Mouse (Mus musculus) mouse trophoblast stem cell (cell line): ENCODE measurements around the gene Hps4.

ENCODE experiments used
- in situ Hi-C, 2 experiments: fragments of 300-500 bp; cut with MseI, MboI; formaldehyde crosslinking; loops; 2 replicates in 1 of 2; 3 replicates in 1 of 2; pipeline ENCODE4 v1.15.1; 2025

Gene Hps4

DNA sequence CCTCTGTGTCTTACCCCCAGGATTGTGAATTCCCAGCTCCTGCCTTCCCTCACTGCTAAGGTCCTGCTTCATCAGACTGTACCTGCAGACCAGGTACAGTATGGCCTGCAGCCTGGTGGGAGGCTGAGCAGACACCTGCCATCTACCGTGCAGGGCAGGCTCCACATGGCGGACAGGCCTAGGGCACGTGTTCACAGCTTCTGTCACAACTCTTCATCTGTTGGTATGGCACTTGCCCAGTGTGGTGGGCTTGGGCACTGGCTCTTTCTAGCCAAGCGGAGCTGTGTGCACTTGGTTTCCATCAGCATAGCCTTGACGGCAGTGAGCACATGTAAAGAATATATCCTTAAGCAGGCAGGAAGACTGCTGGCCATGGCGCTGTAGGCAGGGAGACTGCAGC, 24.0 kb downstream of the Hps4 start:
- in situ Hi-C loops, result no loop called here

DNA sequence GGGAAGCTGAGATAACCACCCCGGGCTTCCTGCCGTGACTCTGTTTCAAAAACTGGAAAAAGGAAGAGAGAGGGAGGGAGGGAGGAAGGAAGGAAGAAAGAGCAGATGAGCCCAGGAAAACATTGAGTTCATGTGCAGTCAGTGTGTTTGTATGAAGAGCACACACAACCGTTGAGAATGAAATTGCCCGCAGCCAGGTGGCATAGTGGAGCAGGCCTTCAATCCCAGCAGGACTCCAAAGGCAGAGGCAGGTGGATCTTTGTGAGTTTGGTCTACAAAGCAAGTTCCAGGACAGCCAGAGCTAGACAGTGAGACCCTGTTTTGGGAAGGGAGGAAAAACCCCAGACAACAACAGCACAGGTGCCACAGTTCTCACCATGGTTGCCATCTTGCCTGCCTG, 24.5 kb downstream of the Hps4 start:
- in situ Hi-C loops, result no loop called here

DNA sequence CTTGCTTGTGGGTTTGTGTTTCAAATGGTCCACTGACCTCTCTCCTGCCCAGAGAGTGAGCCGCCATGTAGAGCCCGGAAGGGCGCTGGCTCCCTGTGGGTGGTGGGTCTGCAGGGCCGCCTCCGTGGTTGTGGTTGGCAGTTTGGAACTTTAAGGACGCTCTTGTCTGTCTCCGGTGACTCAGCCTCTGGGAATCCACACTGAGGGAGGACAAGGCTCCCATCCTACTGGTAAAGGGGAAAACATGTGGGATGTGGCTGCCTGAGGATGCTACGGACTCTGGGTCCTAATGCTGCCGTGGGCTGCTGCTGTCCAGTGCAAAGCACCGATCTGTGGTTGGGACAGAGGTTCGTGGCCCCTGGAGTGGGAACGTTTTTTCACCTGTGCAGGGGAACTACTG, 25.0 kb downstream of the Hps4 start:
- in situ Hi-C loops, result no loop called here

DNA sequence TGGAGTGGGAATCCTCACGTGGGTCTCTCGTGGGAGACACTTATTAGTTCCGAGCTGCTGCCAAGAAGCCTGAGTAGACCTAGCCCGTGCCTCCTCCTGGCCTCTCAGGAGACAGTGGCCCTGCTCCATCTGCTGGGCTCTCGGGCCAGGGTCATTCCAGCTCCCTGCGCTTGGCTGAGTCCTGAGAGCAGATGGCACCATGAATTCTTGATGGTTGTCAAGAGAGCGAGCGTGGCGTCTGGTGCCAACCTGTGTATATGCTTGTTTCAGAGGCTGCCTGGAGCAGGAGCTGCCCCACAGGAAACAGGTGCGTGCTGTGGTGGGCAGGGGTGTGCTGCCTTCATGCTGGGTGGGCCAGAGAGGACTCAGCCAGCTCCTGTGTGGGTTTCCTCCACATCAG, 25.8 kb downstream of the Hps4 start:
- in situ Hi-C loops, result no loop called here

DNA sequence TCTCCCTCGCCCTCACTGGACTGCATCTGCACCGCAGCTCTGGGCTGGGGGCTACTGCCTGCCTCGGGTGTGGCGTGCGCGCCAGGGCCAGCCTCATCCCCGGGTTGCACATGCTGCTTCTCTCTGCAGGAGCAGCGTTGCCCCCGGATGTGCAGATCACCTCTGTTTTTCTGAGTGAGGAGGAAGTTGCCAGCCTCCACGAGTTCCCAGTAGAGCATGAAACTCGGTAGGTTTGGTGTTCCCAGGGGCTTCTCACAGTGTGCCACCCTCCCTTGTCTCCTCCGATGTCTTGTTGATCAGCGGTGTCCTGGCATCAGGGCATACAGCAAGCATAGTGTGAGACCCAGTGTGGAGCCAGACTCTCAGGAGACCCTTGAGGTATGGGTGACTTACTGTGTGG, 26.4 kb downstream of the Hps4 start:
- in situ Hi-C loops, result no loop called here

DNA sequence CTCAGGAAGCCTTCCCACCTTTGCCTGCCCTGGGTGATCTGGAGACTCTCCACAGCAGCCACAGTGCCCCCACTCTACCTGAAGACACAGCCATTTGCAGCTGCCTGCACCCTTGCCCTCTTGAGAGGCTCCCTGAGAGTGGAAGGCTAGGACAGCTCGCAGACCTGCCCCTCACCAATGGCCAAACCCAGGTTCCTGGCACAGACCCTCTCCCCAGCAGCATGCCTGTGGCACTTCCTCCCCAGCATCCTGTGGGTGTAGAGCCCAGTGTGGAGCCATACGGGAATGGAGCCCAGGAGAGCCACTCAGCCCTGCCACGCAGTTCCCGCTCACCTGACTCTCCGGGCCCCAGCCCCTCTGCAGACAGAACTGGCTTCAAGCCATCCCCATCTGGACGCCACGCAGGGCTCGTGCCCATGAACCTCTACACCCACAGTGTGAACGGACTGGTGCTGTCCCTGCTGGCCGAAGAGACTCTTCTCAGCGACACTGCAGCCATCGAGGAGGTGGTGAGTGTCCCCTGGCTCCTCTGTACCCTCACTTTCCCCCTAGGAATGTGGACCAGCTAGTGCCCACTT, 27.4 kb downstream of the Hps4 start:
- in situ Hi-C loops, result no loop called here

DNA sequence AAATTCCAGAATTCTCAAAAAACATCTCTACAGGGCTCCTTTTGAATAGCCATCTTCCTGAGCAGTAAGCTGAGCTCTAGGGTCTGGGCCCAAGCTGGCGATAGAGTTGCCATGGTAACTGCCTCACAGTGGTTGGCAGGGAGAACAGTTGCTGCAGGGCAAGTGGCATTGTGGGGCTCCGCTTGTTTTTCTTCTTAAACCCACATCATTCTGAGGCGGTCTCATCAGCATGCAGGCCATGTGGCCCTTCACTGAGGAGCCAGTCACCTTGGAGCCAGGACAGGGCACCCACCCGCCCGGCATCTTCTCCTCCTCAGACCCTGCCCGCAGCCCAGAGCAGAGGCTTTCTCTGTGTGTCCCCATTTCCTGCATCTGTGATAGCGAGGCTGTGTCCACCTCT, 29.1 kb downstream of the Hps4 start:
- in situ Hi-C loops, result no loop called here

DNA sequence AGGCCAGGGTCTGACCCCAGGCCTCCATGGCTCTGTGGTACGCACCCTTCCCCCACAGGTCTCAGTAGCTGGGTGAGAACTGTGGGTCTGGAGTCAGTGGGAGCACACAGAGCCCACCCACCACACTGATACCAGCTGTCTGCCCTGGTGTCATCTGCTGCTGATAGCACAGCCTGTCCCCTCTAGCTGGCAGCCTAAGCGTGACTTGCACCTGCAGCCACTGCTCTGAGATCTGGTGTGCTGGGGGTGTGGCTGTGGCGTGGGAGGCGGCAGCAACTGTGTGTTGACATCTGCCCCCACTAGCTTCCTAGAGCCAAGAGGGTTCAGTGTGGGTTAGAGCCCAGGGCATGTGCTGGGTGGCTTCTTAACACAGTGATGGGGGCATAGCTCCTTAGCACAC, 33.2 kb downstream of the Hps4 start:
- in situ Hi-C loops, result no loop called here

DNA sequence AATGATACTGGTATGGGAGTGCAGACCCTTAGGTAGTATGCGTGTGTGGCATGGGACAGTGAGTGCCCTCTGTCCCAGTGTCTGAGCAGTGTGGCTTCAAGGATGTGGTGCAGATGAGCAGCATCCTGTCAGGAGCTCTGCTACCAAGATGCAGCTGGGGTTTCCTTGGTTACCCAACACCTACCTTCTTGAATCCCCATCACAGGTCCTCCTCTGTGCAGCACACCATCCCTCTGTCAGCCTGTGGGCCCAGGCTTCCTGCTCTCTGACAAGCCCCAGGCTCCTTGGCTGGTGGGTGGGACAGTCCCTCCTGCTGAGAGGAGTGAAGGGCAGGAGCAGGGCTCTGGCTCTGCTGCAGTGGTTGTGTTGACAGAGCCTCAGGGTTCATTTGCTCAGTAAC, 34.5 kb downstream of the Hps4 start:
- in situ Hi-C loops, result no loop called here

DNA sequence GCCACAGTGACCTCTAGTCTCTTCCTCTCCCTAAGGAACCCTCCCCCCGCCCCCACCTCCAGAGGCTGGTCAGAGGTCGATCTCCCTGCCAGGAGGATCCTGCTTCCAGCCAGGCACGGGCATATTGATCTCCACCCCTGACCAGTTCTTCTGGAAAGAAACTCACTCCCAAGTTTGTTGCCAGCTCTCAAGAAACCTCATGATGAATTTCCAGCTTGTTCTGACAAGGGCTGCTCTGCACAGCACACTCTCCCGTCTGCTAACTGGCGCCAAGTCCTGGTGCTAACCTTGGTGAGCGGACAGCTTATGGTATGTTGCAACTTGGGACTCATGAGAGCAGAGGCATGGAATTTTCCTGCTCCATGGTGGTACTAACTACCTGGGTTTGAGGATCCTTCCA, 35.8 kb downstream of the Hps4 start:
- in situ Hi-C loops, result no loop called here

DNA sequence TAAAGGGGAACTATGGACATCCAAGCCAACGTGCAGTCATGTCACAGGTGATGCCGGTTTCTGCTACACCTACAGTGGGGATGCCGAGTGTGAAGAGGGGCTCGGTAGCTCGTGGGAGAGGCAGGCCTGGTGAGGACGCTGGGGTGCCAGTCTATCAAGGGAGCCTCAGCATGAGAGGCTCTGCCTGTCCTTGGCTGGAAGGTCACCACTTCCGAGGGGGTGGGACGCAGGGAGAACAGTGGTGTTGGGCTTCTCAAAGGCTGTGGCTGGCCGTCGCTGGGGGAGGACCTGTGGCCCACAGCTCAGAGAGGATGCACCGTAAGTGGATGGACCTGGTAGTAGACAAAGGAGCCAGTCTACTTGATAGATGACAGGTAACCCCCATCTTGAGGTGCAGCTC, 38.3 kb downstream of the Hps4 start:
- in situ Hi-C loops, result no loop called here

DNA sequence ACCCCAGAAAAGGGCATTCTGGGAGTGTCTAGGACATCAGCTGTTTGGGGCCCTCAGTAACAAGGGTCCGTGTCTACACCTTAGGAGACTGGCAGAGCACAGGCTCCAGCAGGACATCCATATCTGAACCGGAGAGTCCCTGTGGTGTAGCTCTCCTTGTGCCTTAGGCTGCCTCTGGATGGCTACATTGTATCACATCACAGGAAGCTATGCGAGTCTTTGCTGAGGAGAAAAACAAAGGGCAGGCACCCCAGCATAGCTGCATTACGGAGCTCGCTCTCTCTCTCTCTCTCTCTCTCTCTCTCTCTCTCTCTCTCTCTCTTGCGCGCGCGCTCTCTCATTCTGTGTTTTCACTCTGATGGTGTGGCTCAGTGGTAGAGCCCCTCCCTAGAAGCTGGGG, 39.2 kb downstream of the Hps4 start:
- in situ Hi-C loops, result no loop called here

DNA sequence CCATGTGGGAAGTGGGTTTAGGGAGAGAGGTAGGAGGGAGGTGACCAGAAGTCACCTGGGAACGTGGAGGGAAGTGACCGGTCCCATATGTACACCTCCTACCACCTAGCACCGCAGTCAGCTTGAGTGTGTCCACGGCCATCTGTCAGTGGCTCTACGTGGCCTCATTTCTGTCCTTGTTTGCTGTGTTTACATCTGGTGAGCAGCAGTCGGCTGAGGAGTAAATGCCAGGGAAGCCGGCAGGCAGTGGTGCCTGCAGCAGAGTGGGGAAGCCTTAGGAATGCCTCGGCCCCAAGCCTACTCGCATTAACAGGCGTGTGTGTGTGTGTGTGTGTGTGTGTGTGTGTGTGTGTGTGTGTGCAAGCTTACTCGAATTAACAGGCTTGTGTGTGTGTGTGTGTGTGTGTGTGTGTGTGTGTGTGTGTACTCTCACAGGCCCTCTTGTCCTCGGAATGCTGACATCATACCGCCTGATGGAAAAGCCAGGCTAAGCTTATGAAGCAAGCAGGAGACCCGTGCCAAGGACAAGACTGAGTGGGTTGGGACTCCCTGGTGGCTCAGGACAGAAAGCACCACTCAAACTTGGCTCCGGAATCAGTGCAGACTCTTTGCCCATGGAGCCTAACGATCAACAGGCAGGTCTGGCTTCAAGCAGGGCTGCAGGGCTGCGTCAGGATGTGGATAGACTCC, 39.9 kb downstream of the Hps4 start:
- in situ Hi-C loops, result no loop called here

DNA sequence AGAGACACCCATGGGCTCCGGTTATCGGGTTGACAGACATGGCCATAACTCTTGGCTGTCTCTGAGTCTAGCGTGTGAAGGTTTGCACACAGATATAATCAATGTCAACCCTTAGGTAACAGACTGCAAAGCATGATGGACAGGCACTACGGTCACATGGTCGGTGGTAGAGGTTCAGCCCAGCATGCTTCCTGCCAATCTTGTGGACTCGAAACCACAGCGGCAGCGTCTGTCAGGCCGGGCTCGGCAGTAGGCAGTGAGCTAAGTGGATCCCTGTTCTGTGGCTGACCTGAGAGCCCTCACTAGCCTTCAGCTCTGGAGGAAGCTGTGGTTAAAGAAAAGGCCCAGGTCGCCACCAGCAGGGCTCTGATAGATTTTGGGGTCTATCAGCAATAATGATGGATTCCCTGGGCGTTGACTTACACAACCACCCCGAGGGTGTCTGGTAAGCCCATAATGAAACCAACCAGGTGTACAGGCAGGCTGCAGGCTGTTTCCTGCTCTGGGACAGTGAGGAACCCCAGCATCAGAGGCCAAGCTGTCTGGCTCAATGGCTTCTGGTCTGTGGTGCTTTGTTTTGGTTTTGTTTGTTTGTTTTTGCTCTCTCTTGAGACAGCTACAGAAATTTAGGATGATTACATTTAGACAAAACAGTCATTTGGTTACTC, 42.1 kb downstream of the Hps4 start:
- in situ Hi-C loops, result no loop called here

DNA sequence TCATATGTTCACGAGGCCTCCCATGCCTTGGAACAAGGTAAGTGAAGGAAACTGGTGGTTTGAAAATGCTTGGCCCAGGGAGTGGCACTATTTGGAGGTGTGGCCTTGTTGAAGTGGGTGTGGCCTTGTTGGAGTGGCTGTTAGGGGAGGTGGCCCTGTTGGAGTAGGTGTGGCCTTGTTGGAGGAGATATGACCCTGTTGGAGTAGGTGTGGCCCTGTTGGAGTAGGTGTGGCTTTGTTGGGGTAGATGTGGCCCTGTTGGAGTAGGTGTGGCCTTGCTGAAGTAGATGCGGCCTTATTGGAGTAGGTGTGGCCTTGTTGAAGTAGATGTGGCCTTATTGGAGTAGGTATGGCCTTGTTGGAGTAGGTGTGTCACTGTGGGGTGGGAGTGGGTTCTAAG, 43.1 kb downstream of the Hps4 start:
- in situ Hi-C loops, result no loop called here

DNA sequence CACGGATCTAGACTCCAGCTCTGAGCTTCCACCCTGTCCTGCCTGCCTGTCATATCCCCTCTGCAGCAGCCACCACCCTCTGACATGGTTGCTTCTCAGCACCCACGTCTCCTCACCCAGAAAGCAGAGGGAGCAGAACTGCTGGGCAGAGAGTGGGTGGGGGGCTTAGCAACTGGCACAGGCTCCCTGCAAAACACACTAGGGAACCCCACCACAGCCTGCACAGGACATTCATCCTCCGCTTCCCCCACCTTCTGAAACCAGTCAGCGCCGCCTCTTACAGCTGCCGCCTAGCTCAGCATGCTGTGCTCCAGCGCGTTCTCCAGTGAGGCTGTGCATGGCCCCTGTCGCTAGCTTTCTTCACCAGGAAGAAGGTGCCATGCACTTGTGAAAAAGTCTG, 46.5 kb downstream of the Hps4 start:
- in situ Hi-C loops, result no loop called here

DNA sequence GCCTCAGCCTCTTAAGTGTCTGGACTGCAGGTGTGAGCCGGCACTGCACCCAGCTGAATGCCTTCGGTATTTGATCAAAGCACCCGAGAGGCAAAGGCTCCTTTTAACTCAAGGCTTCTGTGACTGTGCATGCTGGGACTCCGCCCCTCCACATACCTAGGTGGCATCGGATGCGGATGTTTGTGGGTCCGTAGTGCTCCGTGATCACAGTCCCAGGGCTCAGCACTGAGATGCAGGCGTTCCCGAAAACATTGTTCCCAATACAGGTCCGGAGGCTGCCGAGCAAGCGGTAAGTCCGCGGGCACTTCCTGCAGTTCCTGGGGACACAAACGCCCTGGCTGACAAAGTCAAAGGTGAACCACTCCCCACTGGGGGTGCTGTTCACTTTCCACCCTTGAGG, 48.1 kb downstream of the Hps4 start:
- in situ Hi-C loops, result no loop called here

DNA sequence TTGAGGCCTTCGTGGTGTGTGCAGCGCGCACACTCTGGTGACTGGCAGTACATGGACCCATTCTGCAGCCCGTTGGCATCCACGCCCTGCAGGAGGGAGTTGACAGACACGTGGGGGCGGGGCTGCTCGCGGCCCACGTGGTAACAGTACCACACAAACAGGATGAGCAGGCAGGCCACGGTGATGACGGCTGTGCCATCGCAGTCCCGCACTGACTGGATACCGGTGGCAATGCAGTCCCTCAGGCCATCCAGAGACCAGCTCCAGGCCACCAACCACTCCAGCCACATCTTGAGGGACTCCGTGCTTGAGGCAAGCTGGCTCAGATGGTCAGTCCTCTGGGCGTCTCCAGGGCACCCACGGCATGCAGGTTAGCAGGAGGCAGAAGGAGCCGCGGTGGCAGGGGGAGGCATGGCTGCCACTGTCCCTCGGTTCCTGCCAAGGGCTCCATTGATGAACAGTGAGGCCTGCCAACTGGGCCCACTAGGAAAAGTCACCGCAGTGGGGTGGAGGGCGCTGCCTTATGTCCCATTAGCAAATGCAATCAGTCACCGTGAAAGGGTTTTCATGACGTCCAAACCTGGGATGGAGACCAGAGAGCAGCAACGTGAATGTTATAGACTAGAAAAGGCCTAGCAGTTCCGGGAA, 48.9 kb downstream of the Hps4 start:
- in situ Hi-C loops, result no loop called here

DNA sequence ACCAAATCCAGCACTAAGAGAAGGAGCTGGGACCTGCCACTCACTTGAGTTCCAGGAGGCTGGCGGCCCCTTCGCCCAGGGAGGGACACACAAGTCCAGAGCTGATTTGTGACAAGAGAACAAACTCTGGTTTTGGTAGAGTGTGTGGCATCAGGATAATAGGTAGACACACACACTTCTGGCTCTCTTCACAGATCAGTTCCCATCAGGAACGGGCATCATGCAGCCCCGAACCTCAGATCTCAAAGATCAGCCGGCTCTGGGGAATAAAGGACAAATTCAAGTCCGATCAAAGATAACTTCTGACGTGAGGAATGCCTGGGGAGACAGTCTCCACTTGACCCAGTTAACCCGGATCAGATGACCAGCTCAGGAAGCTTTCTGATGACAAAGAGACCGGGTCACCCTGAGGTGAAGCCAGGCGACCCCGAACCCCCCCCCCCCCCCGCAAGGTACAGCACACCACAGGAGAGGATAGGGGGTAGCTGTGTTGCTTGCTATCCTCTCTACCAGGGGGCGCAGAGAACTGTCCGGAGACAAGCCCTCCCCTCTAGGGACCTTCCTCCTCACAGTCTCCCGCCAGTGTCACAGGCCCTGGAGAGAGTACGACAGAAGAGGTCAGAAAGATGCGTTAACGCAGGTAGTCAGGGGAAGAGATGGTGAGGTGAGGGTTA, 51.0 kb downstream of the Hps4 start:
- in situ Hi-C loops, result no loop called here

DNA sequence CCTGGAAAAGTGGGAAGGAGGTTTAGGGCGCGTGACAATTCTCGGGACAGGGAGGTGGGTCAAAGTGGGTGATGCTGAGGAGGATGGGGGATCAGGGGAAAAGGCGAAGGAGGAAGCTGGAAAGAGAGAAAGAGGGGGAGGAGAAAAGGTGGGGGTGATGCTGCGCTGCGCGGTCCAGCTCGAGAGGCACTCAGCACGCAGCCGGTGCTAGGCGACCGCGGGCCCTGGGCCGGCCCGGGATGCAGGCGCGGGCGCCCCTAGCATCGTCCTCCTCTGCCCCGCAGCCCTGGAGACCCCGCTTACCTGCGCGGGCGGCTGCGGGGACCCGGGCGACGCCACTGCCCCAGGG, 51.5 kb downstream of the Hps4 start:
- in situ Hi-C loops, result no loop called here

DNA sequence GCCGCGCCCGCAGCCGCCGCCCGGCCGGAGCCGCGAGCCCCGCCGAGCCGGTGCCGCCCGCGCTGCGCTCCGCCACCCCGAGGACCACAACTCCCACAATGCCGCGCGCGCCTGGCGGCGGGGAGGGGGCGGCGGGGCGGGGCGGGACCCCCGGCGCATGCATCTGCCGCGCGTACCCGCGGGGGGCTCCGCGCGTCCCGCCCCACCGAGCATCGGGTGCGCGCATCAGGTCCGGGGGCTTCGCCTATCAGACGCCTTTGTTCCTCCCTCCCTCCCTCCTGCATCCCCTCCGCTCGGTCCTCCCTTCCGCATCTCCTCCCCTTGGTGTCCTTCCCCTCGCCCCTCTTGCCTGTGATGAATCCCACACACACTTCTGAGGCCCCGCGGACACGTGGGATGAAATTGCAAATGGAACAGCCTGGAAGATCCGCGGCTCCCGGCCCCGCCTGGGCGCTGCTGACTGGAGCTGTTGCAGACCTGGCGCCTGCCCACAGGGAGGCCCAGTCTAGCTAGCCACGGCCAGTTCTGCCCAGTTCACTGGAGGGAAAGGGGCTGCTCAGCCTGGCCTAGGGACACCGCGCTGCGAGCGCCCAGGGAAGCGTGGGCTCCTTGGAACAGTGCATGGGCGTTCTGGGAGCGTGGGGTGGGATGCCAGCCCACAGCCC, 52.0 kb downstream of the Hps4 start, which contains the start of gene Asphd2:
Asphd2 (minus strand) TSS at position 88 of the 665 bp plus-strand sequence.
- in situ Hi-C loops, result no loop called here

DNA sequence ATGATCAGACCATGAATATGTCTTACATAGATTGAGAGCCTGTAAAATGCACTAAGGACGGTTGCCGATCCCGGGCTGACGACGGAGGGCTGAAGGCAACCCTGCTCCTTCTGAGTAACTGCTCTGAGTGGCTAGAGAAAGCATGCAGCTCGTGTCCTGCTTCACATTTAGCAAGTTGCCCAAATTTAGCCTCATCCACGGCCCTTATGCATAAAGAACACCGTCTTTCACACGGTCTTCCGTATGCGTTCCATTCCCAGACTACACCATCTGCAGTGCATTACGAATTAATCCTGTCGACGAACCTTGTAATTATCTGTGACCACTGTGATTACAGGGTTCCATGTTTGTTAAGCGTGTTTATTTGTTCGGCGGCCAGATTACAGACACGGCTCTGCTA, 53.2 kb downstream of the Hps4 start:
- in situ Hi-C loops, result no loop called here
